Mouse (Mus musculus) kidney, adult 2 months (tissue): ENCODE data around the gene Htr1a.

ENCODE experiments used
- CTCF ChIP-seq: fragments of 200-500 bp; conservative IDR thresholded peaks from 2 replicates; pipeline ENCODE4 v1.5.1; 2011; ENCODE audit warnings: low read depth, mild to moderate bottlenecking, control low read depth, low read length, moderate library complexity, mixed read lengths; ENCODE audit not compliant: insufficient read depth, insufficient read length
- POLR2A ChIP-seq: fragments of 200-500 bp; IDR thresholded peaks from one replicate; pipeline ENCODE4 v1.6.1; 2011; ENCODE audit warnings: low read depth, low read length, control low read depth

- TF ChIP-seq CTCF (no peak), POLR2A (no peak)
Observed at GRCm38 (mm10) chr13:105446239-105446638, 2.8 kb downstream of the Htr1a start.
